Mouse (Mus musculus) stomach, postnatal 0 days (tissue): ENCODE measurements around the gene Kif7.

Experiments used
- CTCF ChIP-seq: IDR thresholded peaks from 2 replicates; pipeline ENCODE4 v1.5.1; 2016; ENCODE audit warnings: antibody characterized with exemption, low read depth, mild to moderate bottlenecking, moderate library complexity
- EP300 ChIP-seq: optimal IDR thresholded peaks from 2 replicates; pipeline ENCODE3; 2016; ENCODE audit warnings: antibody characterized with exemption

- TF ChIP-seq CTCF (no peak), EP300 (no peak)
Observed at GRCm38 (mm10) chr7:79696495-79696894, 19.0 kb downstream of the Kif7 start.
